Mouse (Mus musculus): ENCODE results near the gene Gm10721. TPM values are rescaled to one million over a fixed set of nuclear protein-coding genes. Genes with fewer than 3 reads are reported as not detected.
A peak's percentile ranks its signal among the peaks of the same experiment; 100 is the strongest.
"Not testable (repeated sequence)": the region's sequence is repeated elsewhere in the genome, so short reads cannot be mapped to it uniquely, and the experiment has no call there.

Gm10721 gene
- polyA plus RNA-seq, 1 experiment: not detected

DNA sequence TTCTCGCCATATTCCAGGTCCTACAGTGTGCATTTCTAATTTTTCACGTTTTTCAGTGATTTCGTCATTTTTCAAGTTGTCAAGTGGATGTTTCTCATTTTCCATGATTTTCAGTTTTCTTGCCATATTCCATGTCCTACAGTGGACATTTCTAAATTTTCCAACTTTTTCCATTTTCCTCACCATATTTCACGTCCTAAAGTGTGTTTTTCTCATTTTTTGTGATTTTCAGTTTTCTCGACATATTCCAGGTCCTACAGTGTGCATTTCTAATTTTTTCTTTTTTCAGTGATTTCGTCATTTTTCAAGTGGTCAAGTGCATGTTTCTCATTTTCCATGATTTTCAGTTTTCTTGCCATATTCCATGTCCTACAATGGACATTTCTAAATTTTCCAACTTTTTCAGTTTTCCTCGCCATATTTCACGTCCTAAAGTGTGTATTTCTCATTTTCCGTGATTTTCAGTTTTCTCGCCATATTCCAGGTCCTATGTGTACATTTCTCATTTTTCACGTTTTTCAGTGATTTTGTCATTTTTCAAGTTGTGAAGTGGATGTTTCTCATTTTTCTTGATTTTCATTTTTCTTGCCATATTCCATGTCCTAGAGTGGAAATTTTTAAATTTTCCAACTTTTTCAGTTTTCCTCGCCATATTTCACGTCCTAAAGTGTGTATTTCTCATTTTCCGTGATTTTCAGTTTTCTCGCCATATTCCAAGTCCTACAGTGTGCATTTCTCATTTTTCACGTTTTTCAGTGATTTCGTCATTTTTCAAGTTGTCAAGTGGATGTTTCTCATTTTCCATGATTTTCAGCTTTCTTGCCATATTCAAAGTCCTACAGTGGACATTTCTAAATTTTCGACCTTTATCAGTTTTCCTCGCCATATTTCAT lies 7.1 kb downstream of the Gm10721 start:
- not testable (repeated sequence) for H3K4me3 ChIP-seq (replicated peaks; ENCODE audit: extremely low read depth, low read depth, low read length); DNase-seq; H3K4me1 ChIP-seq (ENCODE audit: control insufficient read depth, insufficient read depth, low read length)
- WGBS: 79% methylated on average over 17 of the region's 19 CpGs

DNA sequence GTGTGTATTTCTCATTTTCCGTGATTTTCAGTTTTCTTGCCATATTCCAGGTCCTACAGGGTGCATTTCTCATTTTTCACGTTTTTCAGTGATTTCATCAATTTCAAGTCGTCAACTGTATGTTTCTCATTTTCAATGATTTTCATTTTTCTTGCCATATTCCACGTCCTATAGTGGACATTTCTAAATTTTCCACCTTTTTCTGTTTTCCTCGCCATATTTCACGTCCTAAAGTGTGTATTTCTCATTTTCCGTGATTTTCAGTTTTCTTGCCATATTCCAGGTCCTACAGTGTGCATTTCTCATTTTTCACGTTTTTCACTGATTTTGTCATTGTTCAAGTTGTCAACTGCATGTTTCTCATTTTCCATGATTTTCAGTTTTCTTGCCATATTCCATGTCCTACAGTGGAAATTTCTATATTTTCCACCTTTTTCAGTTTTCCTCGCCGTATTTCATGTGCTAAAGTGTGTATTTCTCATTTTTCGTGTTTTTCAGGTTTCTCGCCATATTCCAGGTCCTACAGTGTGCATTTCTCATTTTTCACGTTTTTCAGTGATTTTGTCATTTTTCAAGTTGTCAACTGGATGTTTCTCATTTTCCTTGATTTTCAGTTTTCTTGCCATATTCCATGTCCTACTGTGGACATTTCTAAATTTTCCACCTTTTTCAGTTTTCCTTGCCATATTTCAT lies 9.5 kb downstream of the Gm10721 start:
- peak; percentile 8 for DNase-seq
- not testable (repeated sequence) for H3K4me1 ChIP-seq (ENCODE audit: control insufficient read depth, insufficient read depth, low read length); H3K4me3 ChIP-seq (replicated peaks; ENCODE audit: extremely low read depth, low read depth, low read length)
- WGBS: 75% methylated on average over 11 of the region's 13 CpGs

DNA sequence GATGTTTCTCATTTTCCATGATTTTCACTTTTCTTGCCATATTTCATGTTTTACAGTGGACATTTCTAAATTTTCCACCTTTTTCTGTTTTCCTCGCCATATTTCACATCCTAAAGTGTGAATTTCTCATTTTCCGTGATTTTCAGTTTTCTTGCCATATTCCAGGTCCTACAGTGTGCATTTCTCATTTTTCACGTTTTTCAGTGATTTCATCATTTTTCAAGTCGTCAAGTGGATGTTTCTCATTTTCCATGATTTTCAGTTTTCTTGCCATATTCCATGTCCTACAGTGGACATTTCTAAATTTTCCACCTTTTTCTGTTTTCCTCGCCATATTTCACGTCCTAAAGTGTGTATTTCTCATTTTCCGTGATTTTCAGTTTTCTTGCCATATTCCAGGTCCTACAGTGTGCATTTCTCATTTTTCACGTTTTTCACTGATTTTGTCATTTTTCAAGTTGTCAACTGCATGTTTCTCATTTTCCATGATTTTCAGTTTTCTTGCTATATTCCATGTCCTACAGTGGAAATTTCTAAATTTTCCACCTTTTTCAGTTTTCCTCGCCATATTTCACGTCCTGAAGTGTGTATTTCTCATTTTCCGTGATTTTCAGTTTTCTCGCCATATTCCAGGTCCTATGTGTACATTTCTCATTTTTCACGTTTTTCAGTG lies 10.5 kb downstream of the Gm10721 start, which contains the start of gene Gm10718:
Gene Gm10718, plus strand, starts transcription at position 236 of the 673 bp plus-strand sequence.
- 77% methylated on average over 12 of the region's 13 CpGs for WGBS
- not testable (repeated sequence) for H3K4me1 ChIP-seq (ENCODE audit: control insufficient read depth, insufficient read depth, low read length); DNase-seq; H3K4me3 ChIP-seq (replicated peaks; ENCODE audit: extremely low read depth, low read depth, low read length)

DNA sequence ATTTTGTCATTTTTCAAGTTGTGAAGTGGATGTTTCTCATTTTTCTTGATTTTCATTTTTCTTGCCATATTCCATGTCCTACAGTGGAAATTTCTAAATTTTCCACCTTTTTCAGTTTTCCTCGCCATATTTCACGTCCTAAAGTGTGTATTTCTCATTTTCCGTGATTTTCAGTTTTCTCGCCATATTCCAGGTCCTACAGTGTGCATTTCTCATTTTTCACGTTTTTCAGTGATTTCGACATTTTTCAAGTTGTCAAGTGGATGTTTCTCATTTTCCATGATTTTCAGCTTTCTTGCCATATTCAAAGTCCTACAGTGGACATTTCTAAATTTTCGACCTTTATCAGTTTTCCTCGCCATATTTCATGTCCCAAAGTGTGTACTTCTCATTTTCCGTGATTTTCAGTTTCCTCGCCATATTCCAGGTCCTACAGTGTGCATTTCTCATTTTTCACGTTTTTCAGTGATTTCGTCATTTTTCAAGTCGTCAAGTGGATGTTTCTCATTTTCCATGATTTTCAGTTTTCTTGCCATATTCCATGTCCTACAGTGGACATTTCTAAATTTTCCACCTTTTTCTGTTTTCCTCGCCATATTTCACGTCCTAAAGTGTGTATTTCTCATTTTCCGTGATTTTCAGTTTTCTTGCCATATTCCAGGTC lies 11.2 kb downstream of the Gm10721 start:
- not testable (repeated sequence) for H3K4me3 ChIP-seq (replicated peaks; ENCODE audit: extremely low read depth, low read depth, low read length); H3K4me1 ChIP-seq (ENCODE audit: control insufficient read depth, insufficient read depth, low read length)
- 79% methylated on average over 16 of the region's 16 CpGs for whole genome bisulfite sequencing
- DNase-seq: peak; percentile 50

DNA sequence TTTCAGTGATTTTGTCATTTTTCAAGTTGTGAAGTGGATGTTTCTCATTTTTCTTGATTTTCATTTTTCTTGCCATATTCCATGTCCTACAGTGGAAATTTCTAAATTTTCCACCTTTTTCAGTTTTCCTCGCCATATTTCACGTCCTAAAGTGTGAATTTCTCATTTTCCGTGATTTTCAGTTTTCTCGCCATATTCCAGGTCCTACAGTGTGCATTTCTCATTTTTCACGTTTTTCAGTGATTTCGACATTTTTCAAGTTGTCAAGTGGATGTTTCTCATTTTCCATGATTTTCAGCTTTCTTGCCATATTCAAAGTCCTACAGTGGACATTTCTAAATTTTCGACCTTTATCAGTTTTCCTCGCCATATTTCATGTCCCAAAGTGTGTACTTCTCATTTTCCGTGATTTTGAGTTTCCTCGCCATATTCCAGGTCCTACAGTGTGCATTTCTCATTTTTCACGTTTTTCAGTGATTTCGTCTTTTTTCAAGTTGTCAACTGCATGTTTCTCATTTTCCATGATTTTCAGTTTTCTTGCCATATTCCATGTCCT lies 12.1 kb downstream of the Gm10721 start, which contains the start of gene Gm10717:
Gene Gm10717, plus strand, starts transcription at position 506 of the 556 bp plus-strand sequence.
- WGBS: 74% methylated on average over 12 of the region's 12 CpGs

DNA sequence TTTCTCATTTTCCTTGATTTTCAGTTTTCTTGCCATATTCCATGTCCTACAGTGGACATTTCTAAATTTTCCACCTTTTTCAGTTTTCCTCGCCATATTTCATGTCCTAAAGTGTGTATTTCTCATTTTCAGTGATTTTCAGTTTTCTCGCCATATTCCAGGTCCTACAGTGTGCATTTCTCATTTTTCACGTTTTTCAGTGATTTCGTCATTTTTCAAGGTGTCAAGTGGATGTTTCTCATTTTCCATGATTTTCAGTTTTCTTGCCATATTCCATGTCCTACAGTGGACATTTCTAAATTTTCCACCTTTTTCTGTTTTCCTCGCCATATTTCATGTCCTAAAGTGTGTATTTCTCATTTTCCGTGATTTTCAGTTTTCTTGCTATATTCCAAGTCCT lies 12.7 kb downstream of the Gm10721 start:
- H3K4me3 ChIP-seq (replicated peaks; ENCODE audit: extremely low read depth, low read depth, low read length); H3K4me1 ChIP-seq (ENCODE audit: control insufficient read depth, insufficient read depth, low read length): not testable (repeated sequence)
- peak; percentile 41 for DNase-seq
- 68% methylated on average over 5 of the region's 6 CpGs for WGBS

More for the DNA sequence above, 12.1 kb downstream of the Gm10721 start, which contains the start of gene Gm10717:
- H3K4me3 ChIP-seq (replicated peaks; ENCODE audit: extremely low read depth, low read depth, low read length); H3K4me1 ChIP-seq (ENCODE audit: control insufficient read depth, insufficient read depth, low read length); DNase-seq: not testable (repeated sequence)

DNA sequence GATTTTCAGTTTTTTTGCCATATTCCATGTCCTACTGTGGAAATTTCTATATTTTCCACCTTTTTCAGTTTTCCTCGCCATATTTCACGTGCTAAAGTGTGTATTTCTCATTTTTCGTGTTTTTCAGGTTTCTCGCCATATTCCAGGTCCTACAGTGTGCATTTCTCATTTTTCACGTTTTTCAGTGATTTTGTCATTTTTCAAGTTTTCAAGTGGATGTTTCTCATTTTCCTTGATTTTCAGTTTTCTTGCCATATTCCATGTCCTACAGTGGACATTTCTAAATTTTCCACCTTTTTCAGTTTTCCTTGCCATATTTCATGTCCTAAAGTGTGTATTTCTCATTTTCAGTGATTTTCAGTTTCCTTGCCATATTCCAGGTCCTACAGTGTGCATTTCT lies 13.2 kb downstream of the Gm10721 start:
- H3K4me1 ChIP-seq (ENCODE audit: control insufficient read depth, insufficient read depth, low read length); DNase-seq; H3K4me3 ChIP-seq (replicated peaks; ENCODE audit: extremely low read depth, low read depth, low read length): not testable (repeated sequence)
- WGBS: 75% methylated on average over 5 of the region's 5 CpGs

DNA sequence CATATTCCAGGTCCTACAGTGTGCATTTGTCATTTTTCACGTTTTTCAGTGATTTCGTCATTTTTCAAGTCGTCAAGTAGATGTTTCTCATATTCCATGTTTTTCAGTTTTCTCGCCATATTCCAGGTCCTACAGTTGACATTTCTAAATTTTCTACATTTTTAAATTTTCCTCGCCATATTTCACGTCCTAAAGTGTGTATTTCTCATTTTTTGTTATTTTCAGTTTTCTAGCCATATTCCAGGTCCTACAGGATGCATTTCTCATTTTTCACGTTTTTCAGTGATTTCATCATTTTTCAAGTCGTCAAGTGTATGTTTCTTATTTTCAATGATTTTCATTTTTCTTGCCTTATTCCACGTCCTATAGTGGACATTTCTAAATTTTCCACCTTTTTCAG lies 13.8 kb downstream of the Gm10721 start:
- not testable (repeated sequence) for DNase-seq; H3K4me3 ChIP-seq (replicated peaks; ENCODE audit: extremely low read depth, low read depth, low read length); H3K4me1 ChIP-seq (ENCODE audit: control insufficient read depth, insufficient read depth, low read length)
- 68% methylated on average over 9 of the region's 9 CpGs for WGBS

DNA sequence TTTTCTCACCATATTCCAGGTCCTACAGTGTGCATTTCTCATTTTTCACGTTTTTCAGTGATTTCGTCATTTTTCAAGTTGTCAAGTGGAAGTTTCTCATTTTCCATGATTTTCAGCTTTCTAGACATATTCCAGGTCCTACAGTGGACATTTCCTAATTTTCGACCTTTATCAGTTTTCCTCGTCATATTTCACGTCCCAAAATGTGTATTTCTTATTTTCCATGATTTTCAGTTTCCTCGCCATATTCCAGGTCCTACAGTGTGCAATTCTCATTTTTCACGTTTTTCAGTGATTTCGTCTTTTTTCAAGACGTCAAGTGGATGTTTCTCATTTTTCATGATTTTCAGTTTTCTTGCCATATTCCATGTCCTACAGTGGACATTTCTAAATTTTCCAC lies 14.3 kb downstream of the Gm10721 start:
- not testable (repeated sequence) for DNase-seq; H3K4me1 ChIP-seq (ENCODE audit: control insufficient read depth, insufficient read depth, low read length); H3K4me3 ChIP-seq (replicated peaks; ENCODE audit: extremely low read depth, low read depth, low read length)
- WGBS: 71% methylated on average over 9 of the region's 9 CpGs

DNA sequence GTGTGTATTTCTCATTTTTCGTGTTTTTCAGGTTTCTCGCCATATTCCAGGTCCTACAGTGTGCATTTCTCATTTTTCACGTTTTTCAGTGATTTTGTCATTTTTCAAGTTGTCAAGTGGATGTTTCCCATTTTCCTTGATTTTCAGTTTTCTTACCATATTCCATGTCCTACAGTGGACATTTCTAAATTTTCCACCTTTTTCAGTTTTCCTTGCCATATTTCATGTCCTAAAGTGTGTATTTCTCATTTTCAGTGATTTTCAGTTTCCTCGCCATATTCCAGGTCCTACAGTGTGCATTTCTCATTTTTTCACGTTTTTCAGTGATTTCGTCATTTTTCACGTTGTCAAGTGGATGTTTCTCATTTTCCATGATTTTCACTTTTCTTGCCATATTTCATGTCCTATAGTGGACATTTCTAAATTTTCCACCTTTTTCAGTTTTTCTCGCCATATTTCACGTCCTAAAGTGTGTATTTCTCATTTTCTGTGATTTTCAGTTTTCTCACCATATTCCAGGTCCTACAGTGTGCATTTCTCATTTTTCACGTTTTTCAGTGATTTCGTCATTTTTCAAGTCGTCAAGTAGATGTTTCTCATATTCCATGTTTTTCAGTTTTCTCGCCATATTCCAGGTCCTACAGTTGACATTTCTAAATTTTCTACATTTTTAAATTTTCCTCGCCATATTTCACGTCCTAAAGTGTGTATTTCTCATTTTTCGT lies 16.5 kb downstream of the Gm10721 start:
- not testable (repeated sequence) for DNase-seq; H3K4me1 ChIP-seq (ENCODE audit: control insufficient read depth, insufficient read depth, low read length); H3K4me3 ChIP-seq (replicated peaks; ENCODE audit: extremely low read depth, low read depth, low read length)
- WGBS: 67% methylated on average over 13 of the region's 16 CpGs

DNA sequence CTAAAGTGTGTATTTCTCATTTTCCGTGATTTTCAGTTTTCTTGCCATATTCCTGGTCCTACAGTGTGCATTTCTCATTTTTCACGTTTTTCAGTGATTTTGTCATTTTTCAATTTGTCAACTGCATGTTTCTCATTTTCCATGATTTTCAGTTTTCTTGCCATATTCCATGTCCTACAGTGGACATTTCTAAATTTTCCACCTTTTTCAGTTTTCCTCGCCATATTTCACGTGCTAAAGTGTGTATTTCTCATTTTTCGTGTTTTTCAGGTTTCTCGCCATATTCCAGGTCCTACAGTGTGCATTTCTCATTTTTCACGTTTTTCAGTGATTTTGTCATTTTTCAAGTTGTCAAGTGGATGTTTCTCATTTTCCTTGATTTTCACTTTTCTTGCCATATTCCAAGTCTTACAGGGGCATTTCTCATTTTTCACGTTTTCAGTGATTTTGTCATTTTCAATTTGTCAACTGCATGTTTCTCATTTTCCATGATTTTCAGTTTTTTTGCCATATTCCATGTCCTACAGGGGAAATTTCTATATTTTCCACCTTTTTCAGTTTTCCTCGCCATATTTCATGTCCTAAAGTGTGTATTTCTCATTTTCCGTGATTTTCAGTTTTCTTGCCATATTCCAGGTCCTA lies 17.9 kb downstream of the Gm10721 start:
- not testable (repeated sequence) for H3K4me1 ChIP-seq (ENCODE audit: control insufficient read depth, insufficient read depth, low read length); DNase-seq; H3K4me3 ChIP-seq (replicated peaks; ENCODE audit: extremely low read depth, low read depth, low read length)
- WGBS: 55% methylated on average over 2 of the region's 10 CpGs

DNA sequence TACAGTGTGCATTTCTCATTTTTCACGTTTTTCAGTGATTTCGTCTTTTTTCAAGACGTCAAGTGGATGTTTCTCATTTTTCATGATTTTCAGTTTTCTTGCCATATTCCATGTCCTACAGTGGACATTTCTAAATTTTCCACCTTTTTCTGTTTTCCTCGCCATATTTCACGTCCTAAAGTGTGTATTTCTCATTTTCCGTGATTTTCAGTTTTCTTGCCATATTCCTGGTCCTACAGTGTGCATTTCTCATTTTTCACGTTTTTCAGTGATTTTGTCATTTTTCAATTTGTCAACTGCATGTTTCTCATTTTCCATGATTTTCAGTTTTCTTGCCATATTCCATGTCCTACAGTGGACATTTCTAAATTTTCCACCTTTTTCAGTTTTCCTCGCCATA lies 21.4 kb downstream of the Gm10721 start, which contains the start of gene Gm17535:
Gene Gm17535, plus strand, starts transcription at position 301 of the 400 bp plus-strand sequence.
- DNase-seq; H3K4me1 ChIP-seq (ENCODE audit: control insufficient read depth, insufficient read depth, low read length); H3K4me3 ChIP-seq (replicated peaks; ENCODE audit: extremely low read depth, low read depth, low read length): not testable (repeated sequence)
- WGBS: 67% methylated on average over 1 of the region's 8 CpGs

DNA sequence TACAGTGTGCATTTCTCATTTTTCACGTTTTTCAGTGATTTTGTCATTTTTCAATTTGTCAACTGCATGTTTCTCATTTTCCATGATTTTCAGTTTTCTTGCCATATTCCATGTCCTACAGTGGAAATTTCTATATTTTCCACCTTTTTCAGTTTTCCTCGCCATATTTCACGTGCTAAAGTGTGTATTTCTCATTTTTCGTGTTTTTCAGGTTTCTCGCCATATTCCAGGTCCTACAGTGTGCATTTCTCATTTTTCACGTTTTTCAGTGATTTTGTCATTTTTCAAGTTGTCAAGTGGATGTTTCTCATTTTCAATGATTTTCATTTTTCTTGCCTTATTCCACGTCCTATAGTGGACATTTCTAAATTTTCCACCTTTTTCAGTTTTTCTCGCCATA lies 23.6 kb downstream of the Gm10721 start, which contains the start of gene Gm10715:
Gene Gm10715, plus strand, starts transcription at position 301 of the 400 bp plus-strand sequence.
- H3K4me1 ChIP-seq (ENCODE audit: control insufficient read depth, insufficient read depth, low read length); H3K4me3 ChIP-seq (replicated peaks; ENCODE audit: extremely low read depth, low read depth, low read length); DNase-seq: not testable (repeated sequence)
- whole genome bisulfite sequencing: 78% methylated on average over 8 of the region's 8 CpGs
